Mouse (Mus musculus): ENCODE results near the gene Spsb2.
"Not testable (repeated sequence)": the region's sequence is repeated elsewhere in the genome, so short reads cannot be mapped to it uniquely, and the experiment has no call there.

Gene Spsb2

GRCm38 (mm10) chr6:124817125-124817524, 8.7 kb downstream of the Spsb2 start:
- no peak for DNase-seq (ENCODE audit: low read depth, low spot score)

DNA sequence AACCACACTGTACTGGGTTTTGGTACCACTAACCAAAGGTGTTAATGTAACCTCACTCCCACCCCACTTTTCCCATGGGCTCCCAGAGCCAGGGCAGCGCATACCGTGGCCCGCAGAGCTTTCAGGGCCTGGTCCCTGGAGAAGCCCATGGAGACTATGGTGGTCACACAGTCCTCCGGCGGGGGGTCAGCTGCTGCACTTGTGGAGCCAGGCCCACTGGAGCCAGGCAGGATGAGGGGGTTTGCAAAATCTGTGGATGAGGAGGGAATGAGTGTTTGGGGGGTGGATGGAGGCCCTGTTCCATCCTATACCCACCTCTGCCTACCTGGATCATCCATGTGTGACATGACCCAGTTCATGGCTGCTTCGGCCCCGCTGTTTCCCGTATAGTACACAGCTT, 9.1 kb downstream of the Spsb2 start:
- DNase-seq (ENCODE audit: low read depth, low spot score) = no peak

- DNase-seq (ENCODE audit: low read depth, low spot score) = no peak
Observed at GRCm38 (mm10) chr6:124817971-124818370, 9.5 kb downstream of the Spsb2 start.

DNA sequence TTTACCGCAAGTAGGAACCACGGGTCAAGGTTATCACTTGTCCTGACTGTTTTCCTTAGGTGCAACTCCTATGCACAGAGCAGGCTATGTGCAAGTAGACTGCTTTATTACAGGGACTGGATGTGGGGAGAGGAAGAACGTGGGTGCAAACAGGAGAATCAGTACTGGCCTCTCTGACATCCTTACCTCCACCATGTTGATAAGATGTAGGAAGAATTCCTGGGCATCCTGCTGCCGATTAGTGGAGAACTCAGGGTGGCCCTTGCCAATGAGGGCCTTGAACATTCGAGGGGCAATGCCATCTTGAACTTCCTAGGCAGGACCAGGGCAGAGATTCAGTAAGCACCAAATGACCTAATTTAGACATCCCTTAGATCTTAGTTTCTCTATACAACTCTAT, 12.4 kb downstream of the Spsb2 start:
- DNase-seq (ENCODE audit: low read depth, low spot score) = no peak

DNA sequence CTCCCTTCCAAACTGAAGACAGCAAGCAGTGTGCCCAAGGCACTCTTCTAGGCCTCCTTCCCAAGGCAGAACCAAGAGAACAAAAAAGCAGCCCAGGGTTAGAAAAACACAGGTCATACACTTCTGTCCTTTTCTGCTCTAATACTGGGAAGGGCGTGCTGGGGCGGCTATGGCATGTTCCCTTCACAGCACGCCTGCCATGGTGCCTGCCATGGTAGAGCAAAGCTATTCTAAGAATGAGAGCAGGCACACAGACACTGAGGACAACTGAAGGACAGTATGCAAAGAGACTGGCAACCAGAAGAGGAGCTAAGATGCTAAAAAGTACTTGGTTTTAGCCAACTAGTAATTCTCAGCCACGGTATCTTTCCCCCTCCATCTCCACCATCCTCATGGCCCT, 13.6 kb downstream of the Spsb2 start:
- no peak for DNase-seq (ENCODE audit: low read depth, low spot score)

DNA sequence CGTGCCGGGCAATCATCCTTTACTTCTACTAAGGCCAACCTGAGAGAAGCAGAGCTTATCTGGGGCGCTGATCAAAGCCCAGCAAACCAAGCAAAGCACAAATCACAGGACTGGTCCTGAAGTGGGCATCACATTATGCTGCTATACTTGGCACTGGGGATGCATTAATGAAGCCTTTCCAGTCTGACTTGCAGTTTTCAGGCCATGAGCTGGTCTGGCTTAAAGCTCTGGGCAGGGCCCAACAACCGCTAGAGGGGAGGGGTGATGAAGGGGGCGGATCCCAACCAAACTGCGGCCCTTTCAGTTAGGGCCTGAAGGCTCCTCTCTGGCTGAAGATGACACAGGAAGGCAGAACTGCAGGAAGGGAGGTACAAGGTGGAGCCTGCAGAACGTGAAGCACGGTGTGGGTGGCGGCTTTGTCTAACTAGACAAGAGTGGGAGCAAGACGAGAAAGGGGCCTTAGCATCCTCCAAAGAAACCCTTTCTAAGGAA, 19.7 kb downstream of the Spsb2 start:
- DNase-seq (ENCODE audit: low read depth, low spot score) = no peak

DNA sequence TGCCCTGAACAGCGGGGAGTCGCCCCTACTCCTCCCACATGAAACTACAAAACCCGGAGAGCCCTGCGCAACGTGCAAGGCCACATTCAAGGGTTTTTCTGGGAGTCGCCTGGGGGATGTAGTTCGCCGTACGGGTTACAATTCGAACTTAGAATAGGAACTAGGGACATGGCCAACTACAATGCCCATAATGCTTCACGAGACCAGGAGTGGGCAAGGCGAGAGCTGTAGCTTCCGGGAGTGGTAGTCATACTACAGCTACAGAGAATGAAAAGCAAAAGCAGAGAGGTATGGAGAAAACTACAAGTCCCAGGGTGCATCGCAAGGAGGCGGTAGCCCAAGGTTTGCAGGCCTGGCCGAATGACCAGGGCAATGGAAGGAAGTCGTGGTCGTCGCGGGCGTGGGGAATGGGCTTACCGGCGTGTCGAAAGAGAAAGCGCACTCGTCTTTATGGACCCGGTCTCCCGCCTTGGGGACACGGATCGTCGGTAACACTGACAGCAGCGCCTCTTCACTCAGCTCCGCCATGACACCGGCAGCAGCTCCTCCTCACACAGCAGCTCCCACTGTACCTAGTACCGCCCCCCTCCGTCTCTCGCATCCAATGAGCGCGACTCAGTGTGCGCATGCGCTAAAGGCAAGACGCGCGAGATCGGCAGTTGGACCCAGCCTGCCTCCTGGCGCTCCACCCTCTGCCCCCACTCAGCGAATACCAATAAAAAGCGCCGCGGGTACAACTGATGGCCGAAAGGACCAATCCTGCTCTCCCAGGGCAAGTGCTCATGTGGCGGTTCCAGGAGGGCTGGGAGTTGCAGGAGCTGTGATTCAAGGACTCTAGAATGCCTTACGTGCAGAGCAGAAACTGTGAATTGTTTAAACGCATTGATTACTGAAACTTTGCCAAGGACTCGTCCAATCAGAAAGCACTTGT, 20.7 kb downstream of the Spsb2 start, which contains the start of the genes Usp5 and Cdca3:
TSS of gene Usp5 (minus strand) at position 617 of the 931 bp plus-strand sequence.
TSS of gene Cdca3 (plus strand) at position 680 of the 931 bp plus-strand sequence.
- DNase-seq (ENCODE audit: low read depth, low spot score) = peak; percentile 100

DNA sequence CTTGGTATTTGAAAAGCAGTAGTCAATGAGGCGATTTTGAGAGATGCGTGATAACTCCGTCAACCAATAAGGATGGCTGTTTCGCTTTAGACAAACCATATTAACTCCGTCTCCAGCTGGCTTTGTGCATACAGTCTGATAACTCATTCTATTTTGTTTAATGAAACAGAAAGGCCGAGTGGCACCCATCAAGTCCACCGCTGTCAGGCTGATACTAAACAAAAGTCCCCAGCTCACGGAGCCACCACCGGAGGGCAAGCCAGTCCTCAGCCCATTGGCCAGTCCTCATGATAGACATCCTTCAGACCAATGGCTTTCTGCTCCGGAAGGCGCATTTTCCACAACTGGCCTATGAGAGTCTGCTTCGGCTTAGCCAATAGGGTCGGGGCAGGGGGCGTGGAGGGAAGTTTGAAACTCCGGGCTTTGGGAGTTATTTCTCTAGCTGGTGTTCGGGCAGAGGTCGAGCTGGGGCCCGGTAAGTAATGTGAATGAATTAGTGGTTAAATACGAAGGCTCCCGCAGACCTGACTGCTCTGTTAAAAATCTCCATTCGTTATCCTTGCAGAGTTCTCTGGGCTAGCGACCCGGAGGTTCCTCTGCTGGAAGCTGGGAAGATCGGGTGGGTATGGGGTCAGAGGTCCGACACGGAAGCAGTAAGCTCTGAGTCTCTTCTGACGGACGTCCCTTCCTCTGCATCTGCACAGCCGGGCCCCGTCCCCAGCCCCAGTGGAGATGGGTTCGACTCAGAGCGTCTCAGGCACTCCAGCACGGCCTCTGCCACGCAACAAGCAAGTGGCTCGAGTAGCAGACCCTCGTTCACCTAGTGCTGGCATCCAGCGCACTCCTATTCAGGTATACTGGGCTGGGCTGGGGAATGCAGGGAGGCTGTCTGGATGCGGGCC, 21.6 kb downstream of the Spsb2 start:
- DNase-seq (ENCODE audit: low read depth, low spot score) = peak; percentile 97

DNA sequence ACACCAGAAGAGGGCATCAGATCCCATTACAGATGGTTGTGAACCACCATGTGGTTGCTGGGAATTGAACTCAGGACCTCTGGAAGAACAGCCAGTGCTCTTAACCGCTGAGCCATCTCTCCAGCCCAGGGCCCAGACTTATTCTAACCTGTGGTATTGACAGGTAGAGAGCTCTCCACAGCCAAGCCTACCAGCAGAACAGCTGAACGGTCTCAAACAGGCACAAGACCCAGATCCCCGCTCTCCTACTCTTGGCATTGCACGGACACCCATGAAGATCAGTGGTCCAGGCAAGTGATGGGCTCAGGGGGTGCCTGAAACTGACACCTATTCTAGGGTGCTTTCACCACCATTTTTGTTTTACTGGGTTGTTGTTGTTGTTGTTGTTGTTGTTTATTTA, 22.7 kb downstream of the Spsb2 start:
- not testable (repeated sequence) for DNase-seq (ENCODE audit: low read depth, low spot score)

GRCm38 (mm10) chr6:124831649-124832048, 23.2 kb downstream of the Spsb2 start:
- DNase-seq (ENCODE audit: low read depth, low spot score) = no peak

GRCm38 (mm10) chr6:124834512-124835081, 26.1 kb downstream of the Spsb2 start:
- no peak for DNase-seq (ENCODE audit: low read depth, low spot score)

- no peak for DNase-seq (ENCODE audit: low read depth, low spot score)
Observed at GRCm38 (mm10) chr6:124835531-124835930, 27.1 kb downstream of the Spsb2 start.

DNA sequence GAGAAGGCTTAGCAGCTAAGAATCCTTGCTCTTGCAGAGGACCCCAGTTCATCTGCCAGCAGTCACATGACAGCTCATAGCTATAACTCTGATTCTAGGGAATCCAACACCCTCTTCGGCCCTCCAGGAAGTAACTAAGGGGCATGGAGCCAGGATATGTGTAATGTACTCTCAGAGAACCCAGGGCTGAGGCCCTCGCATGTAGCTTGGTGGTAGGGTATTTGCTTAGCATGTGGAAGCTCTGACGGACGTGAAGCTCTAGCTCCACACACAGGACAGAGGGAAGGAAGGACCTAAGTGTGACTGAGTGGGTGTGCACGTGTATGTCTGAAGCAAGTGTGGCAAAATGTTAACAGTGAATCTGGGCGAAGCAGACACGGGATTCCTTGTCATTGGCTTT, 27.9 kb downstream of the Spsb2 start:
- no peak for DNase-seq (ENCODE audit: low read depth, low spot score)

DNA sequence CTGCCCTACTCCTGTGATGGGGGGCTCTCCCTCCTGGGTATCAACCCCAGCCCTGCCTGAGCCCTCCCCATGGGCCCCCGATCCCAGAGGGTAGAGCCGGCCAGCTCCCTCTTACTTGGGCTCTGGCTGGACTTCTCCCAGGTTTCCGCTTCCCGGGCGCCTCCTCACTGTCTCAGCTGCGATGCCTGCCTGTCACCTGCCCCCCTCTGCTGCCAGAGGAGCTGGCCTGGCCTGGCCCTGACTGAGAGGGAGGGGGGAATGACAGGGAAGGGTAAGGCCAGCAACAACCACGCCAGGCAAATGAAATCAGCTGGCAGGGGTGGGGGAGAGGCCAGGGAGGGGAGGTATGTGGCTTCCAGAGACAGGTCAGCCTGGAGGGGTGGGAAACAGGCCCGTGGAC, 31.3 kb downstream of the Spsb2 start:
- no peak for DNase-seq (ENCODE audit: low read depth, low spot score)

DNA sequence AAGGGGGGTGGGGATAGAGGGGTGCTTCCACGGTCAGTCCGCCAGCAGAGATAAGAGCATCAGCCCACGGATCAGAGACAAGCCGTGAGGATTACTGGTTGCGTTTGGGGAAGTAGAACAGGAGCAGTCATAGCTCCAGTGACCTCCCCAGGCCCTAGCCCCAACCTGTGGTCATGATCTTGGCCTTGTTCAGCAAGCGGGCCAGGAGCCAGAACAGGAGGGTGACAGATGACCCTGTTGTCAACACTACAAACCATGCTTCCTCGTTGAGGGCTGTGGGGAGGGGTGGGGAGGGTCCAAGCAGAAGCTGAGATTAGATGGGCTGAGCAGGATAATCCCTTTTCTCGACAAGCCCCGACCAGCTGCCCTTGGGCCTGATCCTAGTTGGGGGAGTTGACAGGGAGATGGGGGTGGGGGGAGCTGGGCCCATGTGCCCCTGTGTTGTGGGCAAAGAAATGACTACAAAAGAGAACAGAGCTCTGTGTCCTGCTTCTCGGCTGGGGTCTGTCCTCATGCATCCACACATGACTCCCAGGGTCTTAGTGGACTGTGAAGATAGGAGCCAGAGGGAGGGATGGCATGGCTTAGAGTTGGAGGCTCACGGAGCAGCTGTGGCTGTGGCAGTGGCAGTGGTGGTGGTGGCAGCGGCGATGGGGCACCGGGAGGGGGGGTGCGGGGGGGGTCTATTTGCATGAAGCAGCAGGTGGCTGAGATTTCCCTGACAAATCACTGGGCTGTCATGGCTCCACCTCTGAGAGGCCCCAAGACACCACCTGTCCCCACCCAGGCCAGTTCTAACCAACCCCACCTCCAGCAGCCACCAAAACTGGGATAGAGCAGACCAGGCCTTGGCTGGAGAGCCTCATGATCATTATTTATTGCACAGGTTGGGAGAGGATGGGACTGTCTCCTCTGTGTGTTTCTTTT, 32.0 kb downstream of the Spsb2 start, which contains the start of gene Gnb3:
TSS of gene Gnb3 (minus strand) at position 35 of the 927 bp plus-strand sequence.
- DNase-seq (ENCODE audit: low read depth, low spot score) = no peak

DNA sequence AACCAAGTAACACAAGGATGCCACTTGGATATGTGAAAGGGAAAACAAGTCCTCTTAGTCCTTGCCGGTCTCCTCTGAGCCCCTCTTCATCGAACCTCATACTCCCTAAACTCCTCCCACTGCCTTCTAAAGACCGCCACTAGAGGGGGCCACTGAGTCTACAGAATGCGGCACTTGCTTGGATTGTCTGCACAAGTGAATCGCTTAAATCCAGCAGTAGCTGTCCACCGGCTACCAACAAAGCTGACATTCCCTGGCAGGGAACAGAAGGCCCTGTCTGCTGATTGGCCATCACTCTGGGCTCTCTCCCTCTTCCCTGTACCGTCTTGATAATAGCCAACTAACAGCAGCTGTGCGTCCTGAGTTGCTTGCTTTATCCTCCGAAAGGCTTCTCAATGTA, 38.8 kb downstream of the Spsb2 start:
- peak; percentile 78 for DNase-seq (ENCODE audit: low read depth, low spot score)

- no peak for DNase-seq (ENCODE audit: low read depth, low spot score)
Observed at GRCm38 (mm10) chr6:124850535-124850934, 42.1 kb downstream of the Spsb2 start.

- no peak for DNase-seq (ENCODE audit: low read depth, low spot score)
Observed at GRCm38 (mm10) chr6:124854647-124855046, 46.2 kb downstream of the Spsb2 start.

GRCm38 (mm10) chr6:124856321-124856720, 47.9 kb downstream of the Spsb2 start:
- peak; percentile 60 for DNase-seq (ENCODE audit: low read depth, low spot score)

Measured in telencephalon, adult 2 months (tissue).